Mouse (Mus musculus) natural killer cell, adult 2 months (primary cell): ENCODE measurements around the gene Dzip1l.

Experiments used
- DNase-seq, 2 experiments: peaks; one replicate each; pipeline ENCODE4 v3.0.0; 2022; ENCODE audit warnings: low spot score in 2 of 2

The Dzip1l gene

GRCm38 (mm10) chr9:99660756-99661155, 31.5 kb downstream of the Dzip1l start:
- no peak for DNase-seq

GRCm38 (mm10) chr9:99661606-99662166, 32.4 kb downstream of the Dzip1l start:
- no peak for DNase-seq

DNA sequence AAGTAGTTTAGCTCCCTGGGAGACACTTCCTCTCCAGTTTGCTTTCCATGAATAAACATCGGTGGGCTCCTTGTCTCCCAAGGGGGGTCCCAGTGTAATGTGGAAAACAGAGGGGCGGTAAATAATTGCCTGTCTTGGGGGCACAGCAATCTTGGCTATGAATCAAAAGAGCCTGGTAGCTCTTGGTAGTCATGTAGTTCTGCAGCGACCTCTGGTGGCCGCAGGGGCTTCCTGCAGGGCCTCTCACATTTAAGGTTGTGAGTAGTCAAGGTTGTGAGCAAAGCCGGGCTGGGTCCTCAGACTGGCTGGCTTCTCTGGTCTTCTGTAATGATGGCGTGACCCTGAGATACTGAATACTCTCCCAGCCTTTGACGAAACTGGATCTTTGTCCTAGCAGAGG, 33.1 kb downstream of the Dzip1l start:
- DNase-seq, result peak; percentile 6 to 8

GRCm38 (mm10) chr9:99662887-99663286, 33.6 kb downstream of the Dzip1l start:
- no peak for DNase-seq

GRCm38 (mm10) chr9:99667596-99667995, 38.3 kb downstream of the Dzip1l start:
- no peak for DNase-seq

DNA sequence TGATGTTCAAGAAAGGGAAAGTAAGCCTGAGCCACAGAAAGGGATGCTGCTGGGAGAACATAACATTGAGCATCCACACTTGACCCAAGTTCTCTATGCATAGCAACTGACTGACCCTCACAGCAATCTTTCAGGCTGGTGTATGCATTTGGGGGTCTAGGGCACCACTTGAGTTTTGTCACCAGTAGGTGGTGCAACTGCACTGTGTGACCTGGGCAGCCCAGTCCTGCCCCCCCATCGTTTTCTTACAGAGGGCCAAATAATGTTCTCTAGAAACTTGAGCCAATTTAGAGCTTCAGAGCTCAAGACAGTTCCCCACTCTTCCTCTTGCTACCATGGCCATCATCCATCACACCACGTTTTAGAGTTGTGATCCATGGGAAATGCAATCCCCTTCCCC, 42.3 kb downstream of the Dzip1l start:
- DNase-seq, result no peak

DNA sequence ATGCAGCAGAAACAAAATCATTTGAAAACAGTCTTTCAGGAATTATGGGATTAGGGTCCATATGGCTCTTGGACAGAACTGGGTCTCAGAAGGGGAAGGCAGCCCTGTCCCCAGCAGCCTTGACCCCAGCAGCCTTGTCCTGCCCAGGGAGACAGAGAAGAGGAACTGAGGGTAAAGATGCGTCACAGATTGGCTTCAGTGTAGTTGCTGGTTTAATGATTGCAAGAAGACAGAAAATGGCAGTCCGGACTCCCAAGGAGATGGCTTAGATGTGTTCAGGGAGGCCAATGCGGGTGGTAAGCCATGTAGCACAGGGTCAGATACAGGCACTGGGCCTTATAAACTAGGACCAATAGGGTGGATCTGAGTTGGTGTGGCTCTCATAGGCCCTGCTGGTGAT, 46.4 kb downstream of the Dzip1l start:
- no peak for DNase-seq

DNA sequence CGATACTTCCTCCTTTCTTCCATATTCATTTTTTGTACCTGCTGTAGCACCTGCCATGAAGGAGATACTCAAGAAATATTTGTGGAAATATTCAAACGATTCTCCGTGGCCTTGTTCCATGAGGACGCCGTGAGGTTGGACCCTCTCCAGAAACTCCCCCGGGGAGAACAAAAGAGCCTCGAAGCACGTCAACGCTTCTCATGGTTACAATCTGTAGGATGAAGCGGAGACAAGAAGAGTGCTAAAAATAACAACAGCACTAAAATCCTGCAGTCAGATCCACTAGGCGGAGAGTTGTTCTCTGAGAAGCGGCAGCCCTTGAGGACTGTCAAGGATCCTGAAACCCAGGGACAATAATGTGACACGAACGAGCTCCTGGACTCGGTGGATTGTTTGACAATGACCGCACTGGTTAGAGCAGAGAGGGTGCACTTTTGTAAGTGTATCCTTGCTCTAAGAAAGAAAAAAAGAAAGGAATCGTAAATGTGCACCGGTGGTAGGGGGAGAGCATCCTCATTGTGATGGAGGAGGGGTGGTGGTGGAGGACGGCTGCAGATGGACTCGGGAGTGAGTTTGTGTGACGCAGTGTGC, 52.8 kb downstream of the Dzip1l start:
- DNase-seq, result no peak

GRCm38 (mm10) chr9:99685061-99685521, 55.8 kb downstream of the Dzip1l start:
- DNase-seq, result no peak

DNA sequence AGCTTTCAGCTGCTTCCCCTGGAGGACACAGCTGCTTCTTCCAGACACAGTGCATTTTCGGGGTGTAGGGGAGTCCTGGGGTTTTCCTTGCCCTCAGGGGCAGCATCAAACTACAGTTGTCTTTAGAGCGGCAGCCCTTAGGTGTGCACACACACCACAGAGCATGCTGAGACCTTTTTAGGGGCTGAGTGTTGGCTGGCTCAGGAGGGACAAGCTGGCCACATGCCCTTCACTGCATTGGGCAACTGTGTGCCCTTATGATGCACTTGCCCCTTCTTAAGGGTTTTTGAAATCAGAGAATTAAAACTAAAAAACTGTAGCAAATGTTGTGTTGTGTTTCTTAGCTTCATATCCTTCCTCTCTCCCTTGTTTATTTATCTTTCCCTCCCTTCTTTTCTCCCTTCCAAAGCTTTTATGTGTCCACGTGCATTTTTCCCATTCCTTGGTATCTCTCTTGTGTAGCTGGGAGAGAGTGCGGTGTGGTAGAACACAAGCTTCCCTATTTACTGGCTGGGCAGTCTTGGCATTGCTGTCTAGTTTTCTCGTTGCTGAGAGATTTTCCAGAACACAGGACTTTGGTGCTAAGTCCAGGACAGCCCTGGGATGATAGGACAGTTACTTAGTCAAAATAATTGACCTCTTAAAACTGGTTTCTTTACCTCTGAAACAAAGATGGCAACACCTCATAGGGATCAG, 56.4 kb downstream of the Dzip1l start:
- no peak for DNase-seq

GRCm38 (mm10) chr9:99689796-99690195, 60.5 kb downstream of the Dzip1l start:
- no peak for DNase-seq

- DNase-seq, result no peak
Measured at GRCm38 (mm10) chr9:99690386-99690785, 61.1 kb downstream of the Dzip1l start.

GRCm38 (mm10) chr9:99694961-99695360, 65.7 kb downstream of the Dzip1l start:
- DNase-seq, result no peak

DNA sequence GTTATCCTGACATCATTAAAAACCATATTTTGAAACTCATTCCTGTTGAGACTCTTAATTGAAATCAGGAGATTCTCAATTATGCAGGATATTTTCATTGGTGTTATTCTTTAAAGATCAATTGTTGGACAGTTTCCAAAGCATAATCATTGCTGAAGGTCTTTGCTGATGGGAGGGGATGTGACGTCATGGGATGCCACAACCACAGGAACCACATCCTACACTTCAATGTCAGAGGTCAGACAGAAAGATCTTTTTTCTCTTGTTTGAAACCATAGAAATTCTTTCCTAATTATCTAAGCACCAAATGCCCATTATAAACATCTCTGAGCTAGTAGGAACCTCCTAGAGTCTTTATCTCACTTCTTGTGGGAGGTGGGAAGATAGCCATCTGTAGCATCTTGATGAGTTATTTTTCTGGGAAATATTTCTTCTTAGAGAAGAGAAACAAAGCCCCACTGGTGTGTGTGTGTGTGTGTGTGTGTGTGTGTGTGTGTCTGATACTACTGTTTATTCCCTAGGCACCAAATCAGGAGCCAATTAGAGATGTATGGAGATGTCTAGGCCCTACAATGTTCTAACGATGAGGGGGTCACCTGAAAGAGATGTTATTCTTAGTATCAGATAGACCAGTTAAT, 70.6 kb downstream of the Dzip1l start:
- DNase-seq, result no peak

- no peak for DNase-seq
Measured at GRCm38 (mm10) chr9:99701187-99701586, 71.9 kb downstream of the Dzip1l start.

DNA sequence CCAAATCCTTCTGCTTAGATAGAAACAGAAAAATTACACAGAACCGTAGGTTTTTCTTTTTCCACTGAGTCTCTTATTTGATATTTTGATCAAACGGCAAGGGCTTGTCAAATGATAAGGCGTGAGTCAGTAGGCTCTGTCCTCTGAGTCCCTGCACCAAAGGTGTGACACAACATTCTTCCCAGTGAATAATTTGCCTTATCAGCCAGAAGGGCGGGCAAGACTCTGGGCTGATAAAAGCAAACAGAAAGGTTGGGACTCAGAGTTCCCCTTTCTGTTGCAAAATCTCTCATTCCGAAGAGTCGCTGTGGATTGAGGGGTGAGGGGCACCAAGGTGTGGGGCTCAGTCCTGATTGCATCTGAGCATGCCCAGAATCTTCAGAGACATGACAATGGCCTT, 72.9 kb downstream of the Dzip1l start:
- no peak for DNase-seq

GRCm38 (mm10) chr9:99703711-99704110, 74.4 kb downstream of the Dzip1l start:
- no peak for DNase-seq

- no peak for DNase-seq
Measured at GRCm38 (mm10) chr9:99706264-99706663, 77.0 kb downstream of the Dzip1l start.

GRCm38 (mm10) chr9:99707425-99708126, 78.3 kb downstream of the Dzip1l start:
- no peak for DNase-seq

DNA sequence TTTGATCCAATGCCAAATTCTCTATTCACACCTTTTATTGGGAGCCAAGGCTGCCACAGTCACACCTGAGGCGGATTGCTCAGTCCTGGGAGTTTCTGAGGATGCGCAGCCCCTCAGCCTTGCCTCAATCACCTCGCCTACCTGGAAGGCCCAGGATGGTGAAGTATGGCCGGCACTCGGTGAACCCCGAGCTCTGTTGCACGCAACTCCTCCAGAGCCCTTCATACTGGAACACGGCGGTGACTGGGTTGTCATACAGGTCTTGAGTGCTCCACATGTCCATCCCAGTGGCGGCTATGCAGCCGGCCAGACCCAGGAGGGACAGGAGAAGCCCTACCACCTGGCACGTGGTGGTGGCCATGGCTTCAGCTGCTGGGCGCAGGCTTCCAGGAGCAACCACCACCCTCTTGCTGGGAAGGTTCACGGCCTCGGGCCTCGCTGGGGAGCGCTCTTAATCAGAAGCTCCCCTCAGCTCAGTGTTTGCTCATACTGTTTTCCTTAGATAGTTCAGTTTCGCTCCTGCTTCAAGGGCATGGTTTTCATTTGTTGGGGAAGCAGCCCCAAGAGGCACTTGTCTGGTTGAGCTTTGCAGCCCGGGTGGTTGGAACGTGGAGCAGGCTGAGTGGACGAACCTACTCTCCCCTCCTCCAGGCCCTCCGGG, 80.4 kb downstream of the Dzip1l start:
- no peak for DNase-seq

- DNase-seq, result no peak
Measured at GRCm38 (mm10) chr9:99710297-99710696, 81.0 kb downstream of the Dzip1l start.

DNA sequence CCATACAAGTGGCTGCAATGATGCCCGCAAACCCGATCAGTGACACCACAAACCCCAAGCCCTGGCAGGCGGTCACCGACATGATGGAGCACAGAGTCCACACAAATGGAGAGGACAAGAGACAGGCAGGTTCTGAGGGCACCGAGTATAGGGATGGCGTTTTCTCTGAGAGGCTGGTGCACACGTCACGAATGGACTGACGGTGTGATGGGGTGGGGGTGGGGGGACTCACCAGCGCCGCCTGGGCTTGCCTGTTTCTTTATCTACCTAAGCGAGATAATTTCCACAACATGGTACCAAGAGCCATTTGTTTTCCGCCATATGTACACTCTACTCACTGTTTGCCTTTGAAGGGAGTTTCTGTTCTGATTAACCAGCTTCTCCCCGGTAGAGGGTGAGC, 87.8 kb downstream of the Dzip1l start, which contains the start of gene Cldn18:
Gene Cldn18, minus strand, starts transcription at position 134 of the 400 bp plus-strand sequence.
- no peak for DNase-seq
